Mouse (Mus musculus) CH12.LX (cell line): ENCODE data around the gene Kifc5b.
"Not testable (repeated sequence)": the region's sequence is repeated elsewhere in the genome, so short reads cannot be mapped to it uniquely, and the experiment has no call there.

Source experiments
- CTCF ChIP-seq, 2 experiments: IDR thresholded peaks in 1 of 2; conservative IDR thresholded peaks in 1 of 2; 2 replicates each; pipeline ENCODE4 v1.5.1; 2011 to 2012; ENCODE audit warnings: low read depth in 2 of 2, low read length in 2 of 2, improper control_type of control experiment in 1 of 2, inconsistent platforms in 1 of 2, mild to moderate bottlenecking in 1 of 2, moderate library complexity in 1 of 2
- EP300 ChIP-seq: IDR thresholded peaks from 2 replicates; pipeline ENCODE4 v1.6.1; 2011; ENCODE audit warnings: low read length, improper control_type of control experiment
- ETS1 ChIP-seq: conservative IDR thresholded peaks from 2 replicates; pipeline ENCODE4 v1.6.1; 2012; ENCODE audit warnings: low read depth, mild to moderate bottlenecking, inconsistent platforms, low read length, improper control_type of control experiment, moderate library complexity
- MAX ChIP-seq: IDR thresholded peaks from 2 replicates; pipeline ENCODE4 v1.6.1; 2011; ENCODE audit warnings: low read length, improper control_type of control experiment
- POLR2A ChIP-seq: IDR thresholded peaks from 2 replicates; pipeline ENCODE4 v1.6.1; 2011; ENCODE audit warnings: low read depth, mild to moderate bottlenecking, improper control_type of control experiment, low read length
- RCOR1 ChIP-seq: conservative IDR thresholded peaks from 2 replicates; pipeline ENCODE4 v1.6.1; 2012; ENCODE audit warnings: low read depth, mild to moderate bottlenecking, inconsistent platforms, low read length, improper control_type of control experiment
- USF2 ChIP-seq: conservative IDR thresholded peaks from 2 replicates; pipeline ENCODE4 v1.6.1; 2011; ENCODE audit warnings: low read depth, low read length, improper control_type of control experiment
- ZMIZ1 ChIP-seq: IDR thresholded peaks from 2 replicates; pipeline ENCODE4 v1.6.1; 2012; ENCODE audit warnings: low read depth, mild to moderate bottlenecking, inconsistent platforms, low read length, improper control_type of control experiment
- ZNF384 ChIP-seq: IDR thresholded peaks from 2 replicates; pipeline ENCODE4 v1.6.1; 2012; ENCODE audit warnings: low read depth, low read length, improper control_type of control experiment, inconsistent platforms

- TF ChIP-seq MAX; CTCF (conservative IDR thresholded peaks at IDR 0.05 in 1 of 2, IDR thresholded peaks at IDR 0.05 in 1 of 2; ENCODE audit: low read depth in 2 of 2, low read length in 2 of 2); ETS1; POLR2A; EP300; ZNF384; USF2; ZMIZ1; RCOR1: not testable (repeated sequence)
Measured at GRCm38 (mm10) chr17:26925414-26925813, 8.5 kb downstream of the Kifc5b start.
